Mouse (Mus musculus) forebrain, postnatal 0 days (tissue): ENCODE results near the gene Sfrp2. TPM values are rescaled to one million over a fixed set of nuclear protein-coding genes. Genes with fewer than 3 reads are reported as not detected.

Experiments used
- ATAC-seq: fragments of 200-750 bp; cut with Nextera tagmentation; 2 replicates; pipeline ENCODE4 v1.8.0; 2017; ENCODE audit warnings: mild to moderate bottlenecking, moderate library complexity
- DNase-seq: peaks from one replicate; pipeline ENCODE4 v3.0.0-alpha.2; 2015
- H3K27ac ChIP-seq: fragments of 300-500 bp; sonication (generic); 2 replicates; pipeline ENCODE4 v1.5.1; 2014; ENCODE audit warnings: low read depth, mild to moderate bottlenecking, antibody characterized with exemption, low read length, moderate library complexity, mixed read lengths
- H3K27me3 ChIP-seq: fragments of 300-500 bp; sonication (generic); 2 replicates; pipeline ENCODE4 v1.6.1; 2014; ENCODE audit warnings: mild to moderate bottlenecking, low read length, mixed read lengths; ENCODE audit not compliant: insufficient read depth
- H3K36me3 ChIP-seq: fragments of 300-500 bp; sonication (generic); 2 replicates; pipeline ENCODE4 v1.6.1; 2014; ENCODE audit warnings: mild to moderate bottlenecking, moderate library complexity; ENCODE audit not compliant: insufficient read depth
- H3K4me1 ChIP-seq: fragments of 300-500 bp; sonication (generic); 2 replicates; pipeline ENCODE4 v1.6.1; 2014; ENCODE audit warnings: antibody characterized with exemption; ENCODE audit not compliant: insufficient read depth
- H3K4me2 ChIP-seq: fragments of 300-500 bp; sonication (generic); 2 replicates; pipeline ENCODE4 v1.6.1; 2014; ENCODE audit warnings: low read depth, mild to moderate bottlenecking, moderate library complexity
- H3K4me3 ChIP-seq: fragments of 300-500 bp; sonication (generic); 2 replicates; pipeline ENCODE4 v1.5.1; 2014; ENCODE audit warnings: low read depth, low read length, mixed read lengths
- H3K9ac ChIP-seq: fragments of 300-500 bp; sonication (generic); 2 replicates; pipeline ENCODE4 v1.6.1; 2014; ENCODE audit warnings: mild to moderate bottlenecking
- H3K9me3 ChIP-seq: fragments of 300-500 bp; sonication (generic); 2 replicates; pipeline ENCODE4 v1.6.1; 2016; ENCODE audit warnings: low read length
- CTCF ChIP-seq: sonication (generic); IDR thresholded peaks from 2 replicates; pipeline ENCODE4 v1.5.1; 2016; ENCODE audit warnings: antibody characterized with exemption, control low read depth, low read depth
- WGBS: fragments of 180-500 bp; shearing (Covaris S2); extraction: QIAGEN DNeasy Blood & Tissue Kit; methylation state at CpG from one replicate; pipeline ENCODE4 v1.1.7; 2014; 5-methylcytosine and 5-hydroxymethylcytosine counted together
- polyA plus RNA-seq: library from polyadenylated mRNA; unstranded; fragments of >200 nt; fragmentation: Nextera tagmentation; extraction: Ambion mirVana; gene quantifications from 2 replicates; pipeline ENCODE4 v1.2.1, GENCODE M21; 2015
- total RNA-seq: library from RNA; depleted of rRNA; stranded (reverse); fragments of >200 nt; gene quantifications from 2 replicates; pipeline ENCODE4 v1.2.3, GENCODE M21; 2014

The Sfrp2 gene
- total and polyA plus RNA-seq, 2 experiments from 2014 or later = 24.2 to 26.3 TPM

- H3K27me3 ChIP-seq = no peaks in the 10 kb centered on the region; the same call in 1 of the 2 replicates
These were observed 5.2 kb downstream of the Sfrp2 start for GRCm38 (mm10) chr3:83771160-83771869.

GRCm38 (mm10) chr3:83773281-83773680, 7.2 kb downstream of the Sfrp2 start:
- H3K4me3 ChIP-seq = no peak overlapping the region
- H3K4me2 ChIP-seq = no peak overlapping the region
- ATAC-seq (no peak), DNase-seq (no peak)
- no peaks in the 10 kb centered on the region; the same call in 1 of the 2 replicates for H3K27me3 ChIP-seq
- H3K9ac ChIP-seq = no peak overlapping the region
- peaks cover 5% of the 10 kb centered on the region; the same call in 1 of the 2 replicates for H3K36me3 ChIP-seq
- H3K4me1 ChIP-seq = no peaks in the 10 kb centered on the region
- no peak overlapping the region for H3K27ac ChIP-seq
- TF ChIP-seq CTCF = no peak
- 92% methylated on average over 18 of the region's 18 CpGs for WGBS
- H3K9me3 ChIP-seq = no peaks in the 10 kb centered on the region

More at GRCm38 (mm10) chr3:83771160-83771869, 5.2 kb downstream of the Sfrp2 start:
- no peak for ATAC-seq
- H3K9ac ChIP-seq = no peak overlapping the region
- 92% methylated on average over 10 of the region's 10 CpGs for WGBS
- no peak overlapping the region for H3K4me2 ChIP-seq
- peaks cover 5% of the 10 kb centered on the region; the same call in 1 of the 2 replicates for H3K36me3 ChIP-seq
- H3K9me3 ChIP-seq = no peaks in the 10 kb centered on the region
- H3K4me3 ChIP-seq = no peak overlapping the region
- TF ChIP-seq CTCF = no peak
- DNase-seq = no peak
- H3K27ac ChIP-seq = no peak overlapping the region
- no peaks in the 10 kb centered on the region for H3K4me1 ChIP-seq

- H3K4me2 ChIP-seq = no peak overlapping the region
- no peak for TF ChIP-seq CTCF
- no peaks in the 10 kb centered on the region for H3K4me1 ChIP-seq
- no peaks in the 10 kb centered on the region for H3K9me3 ChIP-seq
- H3K4me3 ChIP-seq = no peak overlapping the region
- WGBS = 54% methylated on average over 9 of the region's 9 CpGs
- ATAC-seq (peak; percentile 42), DNase-seq (peak; percentile 5)
- peaks cover 5% of the 10 kb centered on the region; the same call in 1 of the 2 replicates for H3K36me3 ChIP-seq
- H3K27ac ChIP-seq = no peak overlapping the region
- no peaks in the 10 kb centered on the region; the same call in 1 of the 2 replicates for H3K27me3 ChIP-seq
- H3K9ac ChIP-seq = no peak overlapping the region
These were observed 9.3 kb downstream of the Sfrp2 start for GRCm38 (mm10) chr3:83775403-83775802.

- H3K4me1 ChIP-seq = no peaks in the 10 kb centered on the region
- H3K4me2 ChIP-seq = no peak overlapping the region
- no peak overlapping the region for H3K27ac ChIP-seq
- no peaks in the 10 kb centered on the region for H3K9me3 ChIP-seq
- no peak for DNase-seq
- no peak for TF ChIP-seq CTCF
- H3K36me3 ChIP-seq = no peaks in the 10 kb centered on the region
- no peak for ATAC-seq
- no peak overlapping the region for H3K4me3 ChIP-seq
- H3K27me3 ChIP-seq = no peaks in the 10 kb centered on the region; the same call in 1 of the 2 replicates
- no peak overlapping the region for H3K9ac ChIP-seq
- WGBS = 88% methylated on average over 10 of the region's 10 CpGs
These were observed 15.5 kb downstream of the Sfrp2 start for GRCm38 (mm10) chr3:83781460-83782222.

- H3K4me3 ChIP-seq = no peak overlapping the region
- H3K36me3 ChIP-seq = no peaks in the 10 kb centered on the region
- H3K27me3 ChIP-seq = no peaks in the 10 kb centered on the region; the same call in 1 of the 2 replicates
- H3K27ac ChIP-seq = no peak overlapping the region
- 22% methylated on average over 11 of the region's 11 CpGs for WGBS
- no peak overlapping the region for H3K9ac ChIP-seq
- no peak overlapping the region for H3K4me2 ChIP-seq
- no peaks in the 10 kb centered on the region for H3K4me1 ChIP-seq
- no peak for TF ChIP-seq CTCF
- DNase-seq (no peak), ATAC-seq (no peak; the same call in 1 of the 2 replicates)
- no peaks in the 10 kb centered on the region for H3K9me3 ChIP-seq
These were observed 17.8 kb downstream of the Sfrp2 start for GRCm38 (mm10) chr3:83783716-83784469.

GRCm38 (mm10) chr3:83784726-83785125, 18.6 kb downstream of the Sfrp2 start:
- Histone ChIP-seq H3K9ac (no peak overlapping the region), H3K27ac (no peak overlapping the region), H3K4me2 (no peak overlapping the region), H3K27me3 (no peaks in the 10 kb centered on the region; the same call in 1 of the 2 replicates), H3K4me1 (peaks cover 4% of the 10 kb centered on the region; the same call in 1 of the 2 replicates), H3K9me3 (no peaks in the 10 kb centered on the region), H3K4me3 (no peak overlapping the region), H3K36me3 (no peaks in the 10 kb centered on the region)
- no peak for TF ChIP-seq CTCF
- ATAC-seq (no peak), DNase-seq (no peak)
- WGBS = 76% methylated on average over 3 of the region's 3 CpGs
